Comparison of ENCODE assay signal across 16 mouse cellular contexts in genomic region chr2:92017440-92017839, GRCm38 (mm10). TPM values are rescaled to one million over a fixed set of nuclear protein-coding genes. Genes with fewer than 3 reads are reported as not detected.
DNase-seq lines count a peak whose midpoint lies in the region; ATAC-seq and TF ChIP-seq lines count a peak whose summit lies in the region.
"Had no signal": no experiment of that assay in that cellular context is flagged by ENCODE, and none has a peak within 500 bp of the region (broad histone marks: within the 10 kb centered on the region; RNA-seq: fewer than 3 reads in every experiment).

No protein-coding gene starts in this region.

- no peak for ATAC-seq in heart, postnatal 0 days (ENCODE audit: insufficient read depth, low read depth)
- no peak for ATAC-seq in kidney, embryonic 16.5 days (ENCODE audit: low FRiP score, low TSS enrichment)
- ATAC-seq in stomach, embryonic 14.5 days (ENCODE audit: insufficient number of reproducible peaks, insufficient read depth, low FRiP score, low read depth), result no peak

- H3K9me3 ChIP-seq in heart, postnatal 0 days (replicated peaks; ENCODE audit: control insufficient read depth, low read length), result no peaks in the 10 kb centered on the region
- H3K9me3 ChIP-seq in kidney, embryonic 16.5 days (ENCODE audit: low read length), result no peaks in the 10 kb centered on the region
- H3K9me3 ChIP-seq in stomach, embryonic 14.5 days (ENCODE audit: control insufficient read depth, low read depth, low read length), result no peaks in the 10 kb centered on the region
- H3K9me3 ChIP-seq: G1E; liver, embryonic 13.5 days; neural tube, embryonic 15.5 days had no signal

- no peak overlapping the region for H3K4me3 ChIP-seq in heart, postnatal 0 days (ENCODE audit: low read depth, low read length)
- H3K4me3 ChIP-seq in kidney, embryonic 16.5 days (ENCODE audit: low read length), result no peak overlapping the region
- no peak overlapping the region for H3K4me3 ChIP-seq in kidney, adult 2 months (ENCODE audit: insufficient read depth, low read depth, low read length)
- H3K4me3 ChIP-seq in embryonic fibroblast, embryonic 13.5 days (ENCODE audit: insufficient read depth, low read length), result no peak overlapping the region
- no peak overlapping the region for H3K4me3 ChIP-seq in stomach, embryonic 14.5 days (ENCODE audit: low read depth, low read length)
- H3K4me3 ChIP-seq: liver, embryonic 13.5 days; neural tube, embryonic 15.5 days had no signal

- TF ChIP-seq EP300 in heart, postnatal 0 days (IDR thresholded peaks at IDR 0.05; ENCODE audit: low read depth), result no peak

- no peak for DNase-seq in heart, postnatal 0 days (ENCODE audit: low spot score)
- DNase-seq in heart, postnatal 36 days, result no peak
- DNase-seq in kidney, adult 2 months, result no peak
- DNase-seq in c-Kit-positive CD71-positive TER-119-positive erythroid progenitor cells, embryonic 14.5 days (ENCODE audit: low spot score), result no peak
- DNase-seq: B cell, adult 2 months; liver, embryonic 13.5 days; thymus, postnatal 36 days had no signal

- peaks cover 3% of the 10 kb centered on the region; the same call in 1 of the 2 replicates for H3K27me3 ChIP-seq in heart, postnatal 0 days (ENCODE audit: control insufficient read depth, insufficient read depth, low read length)
- no peaks in the 10 kb centered on the region for H3K27me3 ChIP-seq in kidney, embryonic 16.5 days (ENCODE audit: insufficient read depth, low read length)
- no peaks in the 10 kb centered on the region for H3K27me3 ChIP-seq in kidney, adult 2 months (replicated peaks; ENCODE audit: control insufficient read depth, insufficient read depth, low read length)
- no peaks in the 10 kb centered on the region for H3K27me3 ChIP-seq in stomach, embryonic 14.5 days (ENCODE audit: control insufficient read depth, insufficient read depth, low read length)
- H3K27me3 ChIP-seq: Patski had no signal

- intact Hi-C loops in heart, postnatal 36 days (cut with DNase I), result no loop called here

- peaks cover 10% of the 10 kb centered on the region; the same call in 1 of the 2 replicates for H3K4me1 ChIP-seq in heart, postnatal 0 days (ENCODE audit: control insufficient read depth, insufficient read depth)
- H3K4me1 ChIP-seq in kidney, embryonic 16.5 days (ENCODE audit: insufficient read depth, low read length), result peaks cover 51% of the 10 kb centered on the region
- H3K4me1 ChIP-seq in kidney, adult 2 months (ENCODE audit: control insufficient read depth, insufficient read depth, low read length), result 0 out of 2 replicates have a peak, but pooled peaks cover 2% of the 10 kb centered on the region
- H3K4me1 ChIP-seq in embryonic fibroblast, embryonic 13.5 days (ENCODE audit: control insufficient read depth, insufficient read depth, low read length), result peaks cover 24% of the 10 kb centered on the region
- peaks cover 65% of the 10 kb centered on the region for H3K4me1 ChIP-seq in stomach, embryonic 14.5 days (ENCODE audit: control insufficient read depth, insufficient read depth, low read length)

- 0 out of 2 replicates have a peak overlapping the region, but pooled peaks have one; percentile 13 for H3K27ac ChIP-seq in heart, postnatal 0 days (ENCODE audit: low read depth)
- peak overlapping the region; percentile 83 for H3K27ac ChIP-seq in kidney, embryonic 16.5 days (ENCODE audit: low read length)
- H3K27ac ChIP-seq in kidney, adult 2 months (ENCODE audit: insufficient read depth, low read depth, low read length), result no peak overlapping the region
- H3K27ac ChIP-seq in embryonic fibroblast, embryonic 13.5 days (ENCODE audit: insufficient read depth, low read length), result peak overlapping the region; percentile 23
- H3K27ac ChIP-seq in stomach, embryonic 14.5 days (ENCODE audit: low read length), result peak overlapping the region; percentile 80; the same call in 1 of the 2 replicates
- H3K27ac ChIP-seq: hindbrain, embryonic 14.5 days had no signal

- H3K4me2 ChIP-seq in heart, postnatal 0 days (ENCODE audit: low read depth, low read length), result no peak overlapping the region
- no peak overlapping the region for H3K4me2 ChIP-seq in kidney, embryonic 16.5 days (replicated peaks; ENCODE audit: low read depth, low read length)
- no peak overlapping the region for H3K4me2 ChIP-seq in stomach, embryonic 14.5 days (replicated peaks; ENCODE audit: low read depth, low read length)
- H3K4me2 ChIP-seq: hindbrain, embryonic 14.5 days; liver, embryonic 13.5 days; midbrain, embryonic 11.5 days; neural tube, embryonic 15.5 days had no signal

- TF ChIP-seq CTCF in heart, postnatal 0 days (IDR thresholded peaks at IDR 0.05; ENCODE audit: low read depth), result no peak
- TF ChIP-seq CTCF in kidney, adult 2 months (conservative IDR thresholded peaks at IDR 0.05; ENCODE audit: insufficient read depth, insufficient read length, low read depth, low read length), result no peak
- TF ChIP-seq CTCF in embryonic fibroblast, embryonic 13.5 days (IDR thresholded peaks at IDR 0.05; ENCODE audit: borderline replicate concordance, insufficient read depth, low read length), result no peak

- H3K36me3 ChIP-seq in heart, postnatal 0 days (replicated peaks; ENCODE audit: control insufficient read depth, insufficient read depth, low read length), result no peaks in the 10 kb centered on the region
- no peaks in the 10 kb centered on the region for H3K36me3 ChIP-seq in kidney, embryonic 16.5 days (ENCODE audit: insufficient read depth, low read length)
- no peaks in the 10 kb centered on the region for H3K36me3 ChIP-seq in kidney, adult 2 months (ENCODE audit: control insufficient read depth, insufficient read depth, low read length)
- no peaks in the 10 kb centered on the region for H3K36me3 ChIP-seq in stomach, embryonic 14.5 days (ENCODE audit: control insufficient read depth, insufficient read depth, low read length)
- H3K36me3 ChIP-seq: G1E; liver, embryonic 13.5 days; neural tube, embryonic 15.5 days had no signal

- TF ChIP-seq POLR2A in kidney, adult 2 months (IDR thresholded peaks at IDR 0.05; ENCODE audit: low read depth, low read length), result no peak
- no peak for TF ChIP-seq POLR2A in embryonic fibroblast, embryonic 13.5 days (IDR thresholded peaks at IDR 0.05; ENCODE audit: low read depth, low read length)

- no peak overlapping the region for H3K9ac ChIP-seq in heart, postnatal 0 days (replicated peaks; ENCODE audit: low read depth, low read length)
- no peak overlapping the region for H3K9ac ChIP-seq in kidney, embryonic 16.5 days (replicated peaks; ENCODE audit: low read length)
- H3K9ac ChIP-seq in stomach, embryonic 14.5 days (replicated peaks; ENCODE audit: low read depth, low read length), result no peak overlapping the region
- H3K9ac ChIP-seq: forebrain, postnatal 0 days; hindbrain, embryonic 14.5 days; liver, embryonic 13.5 days; neural tube, embryonic 15.5 days had no signal

- WGBS in heart, postnatal 0 days, result 54% methylated on average over 1 of the region's 1 CpGs
- WGBS in kidney, embryonic 16.5 days, result 39% methylated on average over 1 of the region's 1 CpGs
- WGBS in kidney, adult 2 months, result 67% methylated on average over 1 of the region's 1 CpGs
- WGBS in stomach, embryonic 14.5 days, result 63% methylated on average over 1 of the region's 1 CpGs

RNA-seq across cellular contexts. Expression of gene Creb3l1, which starts 6.9 kb away (rescaled TPM):
- total RNA-seq in heart, postnatal 0 days (2014; rRNA removed; ENCODE audit: low replicate concordance), result 3.8 and 6.7 TPM in 2 replicates
- 4.1 and 4.2 TPM in 2 replicates for polyA plus RNA-seq in heart, postnatal 0 days (2015; fragmentation: Nextera tagmentation; extraction: Ambion mirVana)
- total RNA-seq in heart, postnatal 36 days (2021), result 1 to 10 TPM; 4.4 TPM
- polyA plus RNA-seq in kidney, embryonic 16.5 days (2015; fragmentation: Nextera tagmentation; extraction: Ambion mirVana), result 12.3 and 14.9 TPM in 2 replicates
- 6.7 and 8.9 TPM in 2 replicates for polyA plus RNA-seq in kidney, adult 2 months (2012; rRNA removed)
- 101 and 119 TPM in 2 replicates for polyA plus RNA-seq in embryonic fibroblast, embryonic 13.5 days (2011; ENCODE audit: insufficient read length, low read depth, missing spikeins)
- 33.2 and 35.2 TPM in 2 replicates for polyA plus RNA-seq in stomach, embryonic 14.5 days (2014; fragmentation: Nextera tagmentation; extraction: Ambion mirVana)

RNA-seq across cellular contexts. Expression of gene Dgkz, which starts 41.8 kb away (rescaled TPM):
- total RNA-seq in heart, postnatal 0 days (2014; rRNA removed; ENCODE audit: low replicate concordance), result 77.0 and 77.9 TPM in 2 replicates
- polyA plus RNA-seq in heart, postnatal 0 days (2015; fragmentation: Nextera tagmentation; extraction: Ambion mirVana), result 24.0 and 26.2 TPM in 2 replicates
- total RNA-seq in heart, postnatal 36 days (2021), result 10 to 100 TPM; 48.4 to 51.2 TPM
- 52.0 and 52.1 TPM in 2 replicates for polyA plus RNA-seq in kidney, embryonic 16.5 days (2015; fragmentation: Nextera tagmentation; extraction: Ambion mirVana)
- polyA plus RNA-seq in kidney, adult 2 months (2012; rRNA removed), result 106 and 119 TPM in 2 replicates
- polyA plus RNA-seq in embryonic fibroblast, embryonic 13.5 days (2011; ENCODE audit: insufficient read length, low read depth, missing spikeins), result 29.3 and 40.4 TPM in 2 replicates
- 45.4 and 47.9 TPM in 2 replicates for polyA plus RNA-seq in stomach, embryonic 14.5 days (2014; fragmentation: Nextera tagmentation; extraction: Ambion mirVana)
